Mouse (Mus musculus) c-Kit-positive CD71-positive TER-119-positive erythroid progenitor cells, embryonic 14.5 days (primary cell): Measurements from ENCODE around the gene Ybx2.
A peak's percentile ranks its signal among the peaks of the same experiment; 100 is the strongest.

Source experiments
- DNase-seq: peaks from one replicate; pipeline ENCODE4 v3.0.0-alpha.2; 2013; ENCODE audit warnings: low spot score

The Ybx2 gene

GRCm38 (mm10) chr11:69964650-69965270, 29.2 kb downstream of the Ybx2 start, which contains the start of gene Cldn7:
Cldn7 (plus strand) TSS chr11:69964779.
- DNase-seq: no peak

- no peak for DNase-seq
Measured at GRCm38 (mm10) chr11:69965271-69966005, 29.8 kb downstream of the Ybx2 start.

- DNase-seq: no peak
Measured at GRCm38 (mm10) chr11:69966006-69966859, 30.6 kb downstream of the Ybx2 start.

GRCm38 (mm10) chr11:69966860-69967517, 31.4 kb downstream of the Ybx2 start:
- DNase-seq: no peak

GRCm38 (mm10) chr11:69968793-69969192, 33.2 kb downstream of the Ybx2 start:
- DNase-seq: no peak

GRCm38 (mm10) chr11:69970222-69970621, 34.6 kb downstream of the Ybx2 start:
- no peak for DNase-seq

GRCm38 (mm10) chr11:69970775-69971174, 35.2 kb downstream of the Ybx2 start:
- no peak for DNase-seq

- no peak for DNase-seq
Measured at GRCm38 (mm10) chr11:69974907-69975306, 39.3 kb downstream of the Ybx2 start.

GRCm38 (mm10) chr11:69976271-69976670, 40.7 kb downstream of the Ybx2 start:
- DNase-seq: no peak

GRCm38 (mm10) chr11:69979827-69980195, 44.2 kb downstream of the Ybx2 start:
- DNase-seq: no peak

GRCm38 (mm10) chr11:69980196-69981140, 44.9 kb downstream of the Ybx2 start:
- peak; percentile 98 for DNase-seq

- DNase-seq: no peak
Measured at GRCm38 (mm10) chr11:69981141-69981762, 45.7 kb downstream of the Ybx2 start, which contains the start of gene Ctdnep1. Ctdnep1 (plus strand) TSS chr11:69981156.

GRCm38 (mm10) chr11:69982225-69982624, 46.6 kb downstream of the Ybx2 start, which contains the start of gene Elp5:
Elp5 (minus strand) TSS chr11:69982517.
- DNase-seq: no peak

GRCm38 (mm10) chr11:69982877-69983276, 47.3 kb downstream of the Ybx2 start:
- no peak for DNase-seq

- no peak for DNase-seq
Measured at GRCm38 (mm10) chr11:69983377-69983776, 47.8 kb downstream of the Ybx2 start.

- no peak for DNase-seq
Measured at GRCm38 (mm10) chr11:69984431-69984830, 48.8 kb downstream of the Ybx2 start.

GRCm38 (mm10) chr11:69989949-69990348, 54.4 kb downstream of the Ybx2 start:
- DNase-seq: no peak
